Mouse (Mus musculus) neural tube, embryonic 14.5 days (tissue): ENCODE results near the gene C5ar2. TPM values are rescaled to one million over a fixed set of nuclear protein-coding genes. Genes with fewer than 3 reads are reported as not detected.

ENCODE experiments used
- ATAC-seq: fragments of 200-750 bp; cut with Nextera tagmentation; 2 replicates; pipeline ENCODE4 v1.8.0; 2017; ENCODE audit warnings: low read depth, mild to moderate bottlenecking, moderate TSS enrichment, moderate library complexity
- H3K27ac ChIP-seq: fragments of 300-500 bp; sonication (generic); 2 replicates; pipeline ENCODE4 v1.5.1; 2014; ENCODE audit warnings: low read depth, mild to moderate bottlenecking, control low read depth, low read length, moderate library complexity, mixed read lengths
- H3K27me3 ChIP-seq: fragments of 300-500 bp; sonication (generic); 2 replicates; pipeline ENCODE4 v1.6.1; 2014; ENCODE audit warnings: low read length; ENCODE audit not compliant: control insufficient read depth, insufficient read depth
- H3K36me3 ChIP-seq: fragments of 300-500 bp; sonication (generic); 2 replicates; pipeline ENCODE4 v1.6.1; 2014; ENCODE audit warnings: low read length, mixed read lengths; ENCODE audit not compliant: control insufficient read depth, insufficient read depth
- H3K4me1 ChIP-seq: fragments of 300-500 bp; sonication (generic); 2 replicates; pipeline ENCODE4 v1.6.1; 2014; ENCODE audit warnings: low read length; ENCODE audit not compliant: control insufficient read depth, insufficient read depth
- H3K4me2 ChIP-seq: fragments of 300-500 bp; sonication (generic); 2 replicates; pipeline ENCODE4 v1.6.1; 2014; ENCODE audit warnings: mild to moderate bottlenecking, low read depth, low read length, control low read depth
- H3K4me3 ChIP-seq: fragments of 300-500 bp; sonication (generic); 2 replicates; pipeline ENCODE4 v1.5.1; 2014; ENCODE audit warnings: low read depth, low read length, control low read depth, mixed read lengths
- H3K9ac ChIP-seq: fragments of 300-500 bp; sonication (generic); replicated peaks from 2 replicates; pipeline ENCODE4 v1.6.1; 2014; ENCODE audit warnings: low read depth, mild to moderate bottlenecking, control low read depth, low read length, mixed read lengths
- H3K9me3 ChIP-seq: fragments of 300-500 bp; sonication (generic); 2 replicates; pipeline ENCODE4 v1.6.1; 2016; ENCODE audit warnings: low read length; ENCODE audit not compliant: control insufficient read depth
- WGBS: fragments of 180-500 bp; shearing (Covaris S2); extraction: QIAGEN DNeasy Blood & Tissue Kit; methylation state at CpG from one replicate; pipeline ENCODE4 v1.1.7; 2014; 5-methylcytosine and 5-hydroxymethylcytosine counted together
- polyA plus RNA-seq: library from polyadenylated mRNA; unstranded; fragments of >200 nt; fragmentation: Nextera tagmentation; extraction: Ambion mirVana; gene quantifications from 2 replicates; pipeline ENCODE4 v1.2.1, GENCODE M21; 2014

The C5ar2 gene
- polyA plus RNA-seq, 1 experiment from 2014 or later = 0.05 TPM

- no peak for ATAC-seq
- Histone ChIP-seq H3K4me1 (no peaks in the 10 kb centered on the region), H3K36me3 (peaks cover 42% of the 10 kb centered on the region), H3K27me3 (no peaks in the 10 kb centered on the region), H3K9me3 (no peaks in the 10 kb centered on the region), H3K4me2 (no peak overlapping the region), H3K27ac (no peak overlapping the region), H3K4me3 (no peak overlapping the region), H3K9ac (no peak overlapping the region)
- WGBS = 90% methylated on average over 21 of the region's 21 CpGs
Measured at GRCm38 (mm10) chr7:16208781-16209665, 34.9 kb downstream of the C5ar2 start.

GRCm38 (mm10) chr7:16207496-16207895 is 36.5 kb downstream of the C5ar2 start:
- peaks cover 42% of the 10 kb centered on the region for H3K36me3 ChIP-seq
- no peak overlapping the region for H3K9ac ChIP-seq
- WGBS = 96% methylated on average over 10 of the region's 10 CpGs
- H3K27me3 ChIP-seq = no peaks in the 10 kb centered on the region
- H3K9me3 ChIP-seq = no peaks in the 10 kb centered on the region
- H3K4me3 ChIP-seq = no peak overlapping the region
- no peak overlapping the region for H3K4me2 ChIP-seq
- H3K27ac ChIP-seq = no peak overlapping the region
- no peak for ATAC-seq
- H3K4me1 ChIP-seq = no peaks in the 10 kb centered on the region

- no peaks in the 10 kb centered on the region for H3K9me3 ChIP-seq
- no peak overlapping the region for H3K4me2 ChIP-seq
- ATAC-seq = no peak
- no peaks in the 10 kb centered on the region for H3K4me1 ChIP-seq
- WGBS = 89% methylated on average over 7 of the region's 7 CpGs
- H3K9ac ChIP-seq = no peak overlapping the region
- H3K36me3 ChIP-seq = peaks cover 45% of the 10 kb centered on the region
- H3K27ac ChIP-seq = no peak overlapping the region
- H3K27me3 ChIP-seq = no peaks in the 10 kb centered on the region
- H3K4me3 ChIP-seq = no peak overlapping the region
Measured at GRCm38 (mm10) chr7:16207076-16207475, 36.9 kb downstream of the C5ar2 start.

GRCm38 (mm10) chr7:16204791-16205190 is 39.2 kb downstream of the C5ar2 start:
- Histone ChIP-seq H3K36me3 (peaks cover 52% of the 10 kb centered on the region), H3K4me1 (no peaks in the 10 kb centered on the region), H3K4me2 (no peak overlapping the region), H3K9ac (no peak overlapping the region), H3K4me3 (no peak overlapping the region), H3K9me3 (no peaks in the 10 kb centered on the region), H3K27ac (no peak overlapping the region), H3K27me3 (no peaks in the 10 kb centered on the region)
- 82% methylated on average over 9 of the region's 9 CpGs for WGBS
- no peak for ATAC-seq

- Histone ChIP-seq H3K27ac (no peak overlapping the region), H3K4me1 (no peaks in the 10 kb centered on the region), H3K36me3 (peaks cover 56% of the 10 kb centered on the region), H3K27me3 (no peaks in the 10 kb centered on the region), H3K4me3 (no peak overlapping the region), H3K9ac (no peak overlapping the region), H3K9me3 (no peaks in the 10 kb centered on the region), H3K4me2 (no peak overlapping the region)
- ATAC-seq = no peak
- 96% methylated on average over 13 of the region's 13 CpGs for WGBS
Measured at GRCm38 (mm10) chr7:16203505-16203903, 40.5 kb downstream of the C5ar2 start.

GRCm38 (mm10) chr7:16202756-16203504 is 41.0 kb downstream of the C5ar2 start:
- H3K36me3 ChIP-seq = peaks cover 61% of the 10 kb centered on the region

GRCm38 (mm10) chr7:16201136-16201535 is 42.8 kb downstream of the C5ar2 start:
- 89% methylated on average over 6 of the region's 6 CpGs for WGBS
- Histone ChIP-seq H3K36me3 (peaks cover 63% of the 10 kb centered on the region), H3K9ac (no peak overlapping the region), H3K27ac (no peak overlapping the region), H3K4me1 (no peaks in the 10 kb centered on the region), H3K27me3 (no peaks in the 10 kb centered on the region), H3K4me2 (no peak overlapping the region), H3K4me3 (no peak overlapping the region), H3K9me3 (no peaks in the 10 kb centered on the region)
- ATAC-seq = no peak

More at GRCm38 (mm10) chr7:16202756-16203504, 41.0 kb downstream of the C5ar2 start:
- no peaks in the 10 kb centered on the region for H3K4me1 ChIP-seq
- no peaks in the 10 kb centered on the region for H3K27me3 ChIP-seq
- H3K4me3 ChIP-seq = no peak overlapping the region
- H3K9ac ChIP-seq = no peak overlapping the region
- no peaks in the 10 kb centered on the region for H3K9me3 ChIP-seq
- H3K27ac ChIP-seq = no peak overlapping the region
- WGBS = 85% methylated on average over 15 of the region's 15 CpGs
- ATAC-seq = no peak
- no peak overlapping the region for H3K4me2 ChIP-seq

- 94% methylated on average over 11 of the region's 11 CpGs for WGBS
- Histone ChIP-seq H3K9ac (no peak overlapping the region), H3K27ac (no peak overlapping the region), H3K4me1 (no peaks in the 10 kb centered on the region), H3K36me3 (peaks cover 47% of the 10 kb centered on the region), H3K4me2 (no peak overlapping the region), H3K4me3 (no peak overlapping the region), H3K9me3 (no peaks in the 10 kb centered on the region), H3K27me3 (no peaks in the 10 kb centered on the region)
- no peak for ATAC-seq
Measured at GRCm38 (mm10) chr7:16198540-16198939, 45.4 kb downstream of the C5ar2 start.

- Histone ChIP-seq H3K4me3 (no peak overlapping the region), H3K36me3 (peaks cover 36% of the 10 kb centered on the region), H3K4me2 (no peak overlapping the region), H3K9ac (no peak overlapping the region), H3K27ac (no peak overlapping the region), H3K9me3 (no peaks in the 10 kb centered on the region), H3K4me1 (peaks cover 2% of the 10 kb centered on the region; the same call in 1 of the 2 replicates), H3K27me3 (no peaks in the 10 kb centered on the region)
- WGBS = 75% methylated on average over 5 of the region's 5 CpGs
- ATAC-seq = no peak
Measured at GRCm38 (mm10) chr7:16197166-16197565, 46.8 kb downstream of the C5ar2 start.
